In genomic region chr7:120830431-120831381, GRCm38 (mm10) we compare ENCODE assay signal across 8 mouse cellular contexts. TPM values are rescaled to one million over a fixed set of nuclear protein-coding genes. Genes with fewer than 3 reads are reported as not detected.
A peak's percentile ranks its signal among the peaks of the same experiment; 100 is the strongest.
DNase-seq lines count a peak whose midpoint lies in the region; ATAC-seq lines count a peak whose summit lies in the region.

No protein-coding gene starts in this region.

- H3K4me1 ChIP-seq in limb, embryonic 13.5 days = peaks cover 11% of the 10 kb centered on the region; the same call in 1 of the 2 replicates
- H3K4me1 ChIP-seq in midbrain, embryonic 13.5 days (replicated peaks) = peaks cover 19% of the 10 kb centered on the region

- no peaks in the 10 kb centered on the region for H3K9me3 ChIP-seq in limb, embryonic 13.5 days
- no peaks in the 10 kb centered on the region for H3K9me3 ChIP-seq in midbrain, embryonic 13.5 days

- peak overlapping the region; percentile 93 for H3K4me2 ChIP-seq in limb, embryonic 13.5 days (replicated peaks)
- H3K4me2 ChIP-seq in midbrain, embryonic 13.5 days (replicated peaks) = peak overlapping the region; percentile 86

- H3K27ac ChIP-seq in limb, embryonic 13.5 days = no peak overlapping the region
- H3K27ac ChIP-seq in midbrain, embryonic 13.5 days = no peak overlapping the region

- H3K4me3 ChIP-seq in limb, embryonic 13.5 days = peak overlapping the region; percentile 58
- peak overlapping the region; percentile 54 for H3K4me3 ChIP-seq in midbrain, embryonic 13.5 days (replicated peaks)

- DNase-seq in layer of hippocampus, adult 11-12 months (ENCODE audit: low spot score) = peak; percentile 47
- DNase-seq in layer of hippocampus, postnatal 14 days (ENCODE audit: low spot score in 2 of 2) = no peak
- peak; percentile 81 to 88 for DNase-seq in cerebellum, postnatal 25 days
- DNase-seq in gastrocnemius, postnatal 10 days = peak; percentile 55
- DNase-seq in induced T-regulatory cell, adult 2 months (ENCODE audit: low read depth) = peak; percentile 84
- DNase-seq in spleen, postnatal 10 days (ENCODE audit: low spot score in 2 of 2) = peak; percentile 56 to 78

- peak; percentile 17 for ATAC-seq in limb, embryonic 13.5 days (ENCODE audit: low FRiP score, low read depth)
- ATAC-seq in midbrain, embryonic 13.5 days = no peak

- peaks cover 27% of the 10 kb centered on the region for H3K27me3 ChIP-seq in limb, embryonic 13.5 days
- peaks cover 46% of the 10 kb centered on the region for H3K27me3 ChIP-seq in midbrain, embryonic 13.5 days

- no peaks in the 10 kb centered on the region for H3K36me3 ChIP-seq in limb, embryonic 13.5 days
- no peaks in the 10 kb centered on the region for H3K36me3 ChIP-seq in midbrain, embryonic 13.5 days

- under 1% methylated on average over 46 of the region's 46 CpGs for WGBS in limb, embryonic 13.5 days
- WGBS in midbrain, embryonic 13.5 days = 2% methylated on average over 46 of the region's 46 CpGs

- peak overlapping the region; percentile 62 for H3K9ac ChIP-seq in limb, embryonic 13.5 days
- peak overlapping the region; percentile 69 for H3K9ac ChIP-seq in midbrain, embryonic 13.5 days (replicated peaks)

RNA-seq across cellular contexts. Expression of gene Eef2k, which starts 11.9 kb away (rescaled TPM):
- total RNA-seq in layer of hippocampus, postnatal 14 days (2021) = 10 to 100 TPM; 35.5 to 38.1 TPM
- total RNA-seq in gastrocnemius, postnatal 10 days (2021) = 10 to 100 TPM; 56.3 to 60.9 TPM
- 33.3 and 36.3 TPM in 2 replicates for polyA plus RNA-seq in limb, embryonic 13.5 days (2015; fragmentation: Nextera tagmentation; extraction: Ambion mirVana)
- polyA plus RNA-seq in midbrain, embryonic 13.5 days (2015; fragmentation: Nextera tagmentation; extraction: Ambion mirVana) = 23.9 and 26.4 TPM in 2 replicates

RNA-seq across cellular contexts. Expression of gene Gm5737, which starts 18.5 kb away (rescaled TPM):
- total RNA-seq in layer of hippocampus, postnatal 14 days (2021) = not detected
- under 1 TPM in 1 of 2 experiments, not detected in 1; 0.31 TPM for total RNA-seq in gastrocnemius, postnatal 10 days (2021)
- polyA plus RNA-seq in limb, embryonic 13.5 days (2015; fragmentation: Nextera tagmentation; extraction: Ambion mirVana) = not detected in 2 replicates
- not detected in 2 replicates for polyA plus RNA-seq in midbrain, embryonic 13.5 days (2015; fragmentation: Nextera tagmentation; extraction: Ambion mirVana)

Comparison
In these comparisons a context has a peak if more than half of its experiments do, and no peak if none do; other contexts are left out.
1. DNase-seq: peak in layer of hippocampus, adult 11-12 months (single experiment), cerebellum, postnatal 25 days (2 of 2), gastrocnemius, postnatal 10 days (single experiment), induced T-regulatory cell, adult 2 months (single experiment) and spleen, postnatal 10 days (2 of 2); none in layer of hippocampus, postnatal 14 days (0 of 2).